Mouse (Mus musculus): ENCODE measurements at regions not wholly inside any gene's neighbourhood (a gene's known extent, or its start where the extent isn't known, plus 50 kb on each side); places are given as distances from the start of the nearest gene placed in this dataset.

- DNase-seq, result no peak
Measured at GRCm38 (mm10) chr3:63542638-63543408, 59.1 kb upstream of the Gm34302 start.

GRCm38 (mm10) chr3:63538881-63539280, 55.2 kb upstream of the Gm34302 start:
- no peak for DNase-seq

DNA sequence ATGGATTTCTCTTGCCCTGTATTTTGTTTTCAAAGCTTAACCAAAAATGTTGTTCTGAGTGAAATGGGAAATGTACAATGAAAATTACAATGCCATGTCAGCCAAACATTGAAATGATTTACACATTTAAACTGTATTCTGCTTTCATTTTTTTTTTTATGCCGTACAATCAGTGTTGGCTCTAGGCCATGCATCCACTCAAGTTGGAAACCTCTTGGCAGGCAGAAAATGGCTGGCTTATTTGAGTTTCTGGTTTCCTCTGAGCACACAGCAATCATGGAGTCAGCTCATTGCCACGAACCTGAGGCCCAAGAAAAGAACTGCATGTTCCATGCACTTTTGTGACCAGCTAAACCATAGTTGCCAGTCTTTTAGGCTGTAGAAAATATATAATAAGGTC, 50.5 kb upstream of the Gm34302 start:
- DNase-seq, result no peak

Data from adrenal gland, postnatal 14 days (tissue).